Comparison of ENCODE assay signal across 22 mouse cellular contexts in genomic region chr8:63970612-63971391, GRCm38 (mm10). TPM values are rescaled to one million over a fixed set of nuclear protein-coding genes. Genes with fewer than 3 reads are reported as not detected.
DNase-seq lines count a peak whose midpoint lies in the region; ATAC-seq lines count a peak whose summit lies in the region.
"Not testable (repeated sequence)": the region's sequence is repeated elsewhere in the genome, so short reads cannot be mapped to it uniquely, and the experiment has no call there.
"Had no signal": no experiment of that assay in that cellular context is flagged by ENCODE, and none has a peak within 500 bp of the region (broad histone marks: within the 10 kb centered on the region; RNA-seq: fewer than 3 reads in every experiment).

No protein-coding gene starts in this region.

- not testable (repeated sequence) for H3K9me3 ChIP-seq in hindbrain, embryonic 10.5 days; kidney, embryonic 15.5 days (replicated peaks); limb, embryonic 10.5 days (replicated peaks); midbrain, embryonic 11.5 days (ENCODE audit: control insufficient read depth, low read length); neural tube, embryonic 11.5 days (ENCODE audit: control insufficient read depth, low read length)

- not testable (repeated sequence) for H3K4me2 ChIP-seq in kidney, embryonic 15.5 days; midbrain, embryonic 11.5 days; neural tube, embryonic 11.5 days (ENCODE audit: low read depth)

- peak overlapping the region; percentile 73 for H3K27ac ChIP-seq in hindbrain, embryonic 10.5 days
- H3K27ac ChIP-seq in kidney, embryonic 15.5 days; midbrain, embryonic 11.5 days (ENCODE audit: low read depth, low read length); neural tube, embryonic 11.5 days (ENCODE audit: low read depth, low read length): not testable (repeated sequence)
- peak overlapping the region; percentile 58 for H3K27ac ChIP-seq in limb, embryonic 10.5 days

- H3K27me3 ChIP-seq in hindbrain, embryonic 10.5 days (ENCODE audit: insufficient read depth, poor library complexity, severe bottlenecking); kidney, embryonic 15.5 days; limb, embryonic 10.5 days (ENCODE audit: low read depth, poor library complexity, severe bottlenecking); midbrain, embryonic 11.5 days (ENCODE audit: control insufficient read depth, insufficient read depth, low read length); neural tube, embryonic 11.5 days (ENCODE audit: control insufficient read depth, insufficient read depth, low read length): not testable (repeated sequence)

- peak; percentile 94 for ATAC-seq in kidney, embryonic 15.5 days (replicated peaks; ENCODE audit: low FRiP score)
- ATAC-seq in midbrain, embryonic 11.5 days (ENCODE audit: low FRiP score): 0 out of 2 replicates have a peak, but pooled peaks have one; percentile 38
- peak; percentile 11; the same call in 1 of the 2 replicates for ATAC-seq in neural tube, embryonic 11.5 days (ENCODE audit: insufficient read depth, low FRiP score, low TSS enrichment)

- not testable (repeated sequence) for H3K4me1 ChIP-seq in hindbrain, embryonic 10.5 days (replicated peaks); kidney, embryonic 15.5 days; limb, embryonic 10.5 days; midbrain, embryonic 11.5 days (ENCODE audit: control insufficient read depth, insufficient read depth, low read length); neural tube, embryonic 11.5 days (ENCODE audit: control insufficient read depth, insufficient read depth, low read length)

- not testable (repeated sequence) for H3K4me3 ChIP-seq in hindbrain, embryonic 10.5 days; kidney, embryonic 15.5 days (replicated peaks); limb, embryonic 10.5 days; midbrain, embryonic 11.5 days (ENCODE audit: low read depth, low read length); neural tube, embryonic 11.5 days (ENCODE audit: low read depth, low read length)

- H3K36me3 ChIP-seq in hindbrain, embryonic 10.5 days; kidney, embryonic 15.5 days; limb, embryonic 10.5 days; midbrain, embryonic 11.5 days (ENCODE audit: control insufficient read depth, insufficient read depth, low read length); neural tube, embryonic 11.5 days (ENCODE audit: control insufficient read depth, insufficient read depth, low read length): not testable (repeated sequence)

- 25% methylated on average over 9 of the region's 9 CpGs for WGBS in hindbrain, embryonic 10.5 days
- 29% methylated on average over 9 of the region's 9 CpGs for WGBS in kidney, embryonic 15.5 days
- 48% methylated on average over 9 of the region's 9 CpGs for WGBS in limb, embryonic 10.5 days
- WGBS in midbrain, embryonic 11.5 days: 22% methylated on average over 9 of the region's 9 CpGs
- WGBS in neural tube, embryonic 11.5 days: 18% methylated on average over 9 of the region's 9 CpGs

- H3K9ac ChIP-seq in kidney, embryonic 15.5 days; midbrain, embryonic 11.5 days (ENCODE audit: low read length); neural tube, embryonic 11.5 days (ENCODE audit: low read length): not testable (repeated sequence)

- peak; percentile 37 for DNase-seq in ES-CJ7 (ENCODE audit: low read depth, low spot score)
- peak; percentile 9 for DNase-seq in ZHBTc4 (ENCODE audit: low read depth, low spot score)
- DNase-seq in embryo, embryonic 11 days: peak; percentile 37
- DNase-seq in hindbrain, embryonic 10.5 days (ENCODE audit: low spot score): peak; percentile 35
- DNase-seq in limb, embryonic 10.5 days (ENCODE audit: low spot score); midbrain, embryonic 11.5 days (ENCODE audit: low spot score, missing footprints); neural tube, embryonic 11.5 days (ENCODE audit: low spot score): not testable (repeated sequence)

RNA-seq across cellular contexts. Expression of gene Sgo2b, which starts 18.8 kb away (rescaled TPM):
- polyA plus RNA-seq in hindbrain, embryonic 10.5 days (2016; fragmentation: Nextera tagmentation; extraction: Ambion mirVana): not detected in 2 replicates
- polyA plus RNA-seq in kidney, embryonic 15.5 days (2015; fragmentation: Nextera tagmentation; extraction: Ambion mirVana): not detected in 2 replicates
- 0.04 and 0.13 TPM in 2 replicates for polyA plus RNA-seq in limb, embryonic 10.5 days (2016; fragmentation: Nextera tagmentation; extraction: Ambion mirVana)
- polyA plus RNA-seq in midbrain, embryonic 11.5 days (2014; fragmentation: Nextera tagmentation; extraction: Ambion mirVana): 0.04 TPM in 1 of 2 replicates, not detected in the other
- polyA plus RNA-seq in neural tube, embryonic 11.5 days (2014; fragmentation: Nextera tagmentation; extraction: Ambion mirVana): not detected in 2 replicates
- polyA plus RNA-seq: activated CD4-positive, CD25-positive, alpha-beta regulatory T cell, adult 4 months; brain, embryonic 14.5 days; cortical plate, adult 2 months; embryonic facial prominence, embryonic 15.5 days; forebrain, embryonic 11.5 days; forebrain, embryonic 14.5 days; frontal cortex, adult 2 months; G1E; heart, embryonic 11.5 days; heart, embryonic 14.5 days; heart, postnatal 0 days; inflammation-experienced regulatory T-cells, adult 6 months; intestine, embryonic 16.5 days; Patski had no signal

Comparison
In these comparisons a context has a peak if more than half of its experiments do, and no peak if none do; other contexts are left out.
1. ATAC-seq: peak in every context shown above with its lines; median percentile 94 in kidney, embryonic 15.5 days; 38 in midbrain, embryonic 11.5 days; 11 in neural tube, embryonic 11.5 days.